Mouse (Mus musculus) T-helper 17 cell (primary cell): ENCODE results near the gene Apoo.
"Not testable (repeated sequence)": the region's sequence is repeated elsewhere in the genome, so short reads cannot be mapped to it uniquely, and the experiment has no call there.

Experiments
- in situ Hi-C, 2 experiments: fragments of 300-600 bp; cut with MboI, MseI; formaldehyde crosslinking; loops; 1 replicate in 1 of 2; 2 replicates in 1 of 2; pipeline ENCODE4 v1.15.1; 2025; ENCODE audit warnings: high pct_unique_total_duplicates in 2 of 2

Gene Apoo

DNA sequence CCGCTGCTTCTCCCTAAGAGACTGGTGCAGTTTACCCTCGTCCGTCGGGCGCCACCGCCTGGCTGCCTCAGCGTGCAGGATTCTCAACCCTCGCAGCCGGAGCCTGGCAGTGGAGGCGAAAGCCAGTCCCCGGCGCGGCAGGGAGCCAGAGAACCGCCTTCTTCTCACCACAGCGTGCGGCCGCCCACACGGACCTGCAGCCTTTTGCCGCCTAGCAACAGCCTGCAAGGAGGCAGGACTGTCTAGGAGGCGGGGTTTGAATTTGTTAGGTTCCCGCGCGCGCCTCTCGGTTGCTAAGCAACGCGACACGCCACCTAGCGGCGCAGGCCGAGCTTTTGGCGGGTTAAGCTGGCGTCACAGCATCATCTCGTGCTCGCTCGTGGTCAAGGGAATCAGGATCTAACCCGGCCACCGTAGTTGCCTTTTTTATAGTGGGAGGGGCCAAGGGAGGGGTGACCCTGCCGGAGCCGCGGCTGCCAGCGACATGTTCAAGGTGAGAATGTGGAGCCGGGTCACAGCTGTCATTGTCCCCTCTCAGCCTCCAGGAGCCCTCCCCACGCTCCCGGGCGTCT is at the start of gene Apoo, which contains the start of gene Fam90a1b:
Apoo (plus strand) TSS at position 448 of the 572 bp plus-strand sequence.
Fam90a1b (minus strand) TSS at position 108 of the 572 bp plus-strand sequence.
- in situ Hi-C loops = no loop called here

DNA sequence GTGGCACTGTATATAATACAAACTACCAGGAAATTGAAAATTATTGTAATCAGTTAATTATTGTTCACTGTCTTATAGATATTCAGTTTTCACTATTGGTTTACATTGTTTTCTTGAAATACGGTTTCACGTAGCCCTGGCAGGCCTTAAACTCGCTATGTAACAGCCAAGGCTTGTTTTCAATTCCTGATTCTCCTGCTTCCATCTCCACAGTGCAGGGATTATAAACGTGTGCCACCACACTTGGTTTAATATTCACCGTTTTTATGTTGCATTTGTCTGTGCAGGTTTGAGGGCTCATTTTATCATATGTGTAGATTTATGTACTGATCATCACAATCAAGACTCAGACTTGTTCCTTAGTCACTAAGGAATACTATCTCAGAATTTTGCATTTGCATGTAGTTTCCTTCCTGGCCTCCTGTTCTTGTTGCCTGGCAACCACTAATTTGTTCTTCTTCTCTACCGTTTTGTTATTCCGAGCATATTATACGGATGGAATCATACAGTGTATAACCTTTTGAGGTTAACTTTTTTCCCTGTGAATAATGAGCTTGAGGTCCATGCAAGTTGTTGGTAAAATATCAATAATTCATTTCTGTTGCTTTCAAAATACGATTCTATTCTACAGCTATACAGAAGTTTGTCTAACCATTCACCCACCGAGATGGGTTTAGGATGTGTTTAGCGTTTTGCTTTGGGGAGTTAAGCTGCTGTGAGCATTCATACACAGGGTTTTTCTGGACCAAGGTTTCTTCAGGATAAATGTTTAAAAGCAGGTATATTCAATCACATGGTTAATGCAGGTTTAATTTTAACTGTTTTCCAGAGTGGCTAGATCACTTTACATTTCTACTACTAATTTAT is 45.6 kb upstream of the Apoo start:
- in situ Hi-C loops = no loop called here

DNA sequence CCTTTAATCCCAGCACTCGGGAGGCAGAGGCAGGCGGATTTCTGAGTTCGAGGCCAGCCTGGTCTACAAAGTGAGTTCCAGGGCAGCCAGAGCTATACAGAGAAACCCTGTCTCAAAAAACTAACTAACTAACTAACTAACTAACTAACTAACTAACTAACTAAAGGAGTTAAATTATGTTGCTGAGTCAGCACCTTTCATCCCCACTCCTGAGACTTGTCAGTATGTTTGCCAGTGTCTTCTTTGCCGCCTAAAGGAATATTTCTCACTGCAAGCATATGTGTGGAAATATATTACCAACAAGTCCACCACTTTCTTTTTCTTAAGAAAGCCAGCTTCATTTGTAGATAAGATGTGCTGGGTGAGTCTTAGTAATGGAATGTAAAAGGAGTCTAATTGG is 23.3 kb upstream of the Apoo start:
- in situ Hi-C loops = not testable (repeated sequence)

DNA sequence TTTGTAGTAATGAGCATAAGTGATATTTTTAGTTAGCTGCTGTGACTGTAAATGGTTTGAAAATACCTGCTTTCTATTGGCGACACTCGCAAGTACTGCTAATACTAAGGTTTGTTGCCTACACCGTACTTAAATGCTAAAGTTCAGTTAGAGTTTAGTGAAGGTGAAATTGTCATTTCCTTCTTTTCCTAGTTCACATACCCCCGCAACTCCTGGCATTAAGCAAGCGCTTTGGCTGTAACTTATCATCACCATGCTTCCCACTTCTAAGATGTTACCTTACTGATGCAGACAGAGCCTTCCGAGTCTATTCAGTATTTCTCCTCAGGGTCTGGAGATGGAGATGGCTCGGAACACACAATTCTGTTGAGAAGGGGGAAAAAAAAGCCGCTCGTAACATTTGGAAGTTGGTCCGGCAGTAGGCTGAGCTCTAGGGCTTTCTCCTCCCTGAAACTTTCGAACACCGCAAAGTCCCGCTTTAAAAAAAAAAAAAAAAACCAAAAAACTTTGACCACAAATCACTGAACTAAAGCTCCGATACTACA is 1.5 kb upstream of the Apoo start:
- in situ Hi-C loops = no loop called here

DNA sequence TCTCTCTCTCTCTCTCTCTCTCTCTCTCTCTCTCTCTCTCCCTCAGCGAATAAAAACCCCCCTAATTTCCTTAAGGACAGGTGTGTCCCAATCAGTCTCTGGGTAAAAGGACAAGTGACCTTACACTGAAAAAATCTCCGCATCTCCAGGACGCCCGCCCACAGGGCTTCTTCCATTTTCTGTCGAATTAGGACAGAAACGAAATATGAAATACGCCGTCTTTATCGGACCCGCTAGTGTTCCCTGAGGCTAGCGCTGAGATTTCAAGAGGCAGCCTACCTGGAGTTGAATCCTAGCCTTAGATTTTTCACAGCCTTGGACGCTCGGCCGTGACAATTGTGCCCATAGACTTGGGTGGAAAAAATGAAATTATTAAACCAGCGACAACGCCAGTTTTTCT is 888 bp upstream of the Apoo start:
- in situ Hi-C loops = no loop called here

DNA sequence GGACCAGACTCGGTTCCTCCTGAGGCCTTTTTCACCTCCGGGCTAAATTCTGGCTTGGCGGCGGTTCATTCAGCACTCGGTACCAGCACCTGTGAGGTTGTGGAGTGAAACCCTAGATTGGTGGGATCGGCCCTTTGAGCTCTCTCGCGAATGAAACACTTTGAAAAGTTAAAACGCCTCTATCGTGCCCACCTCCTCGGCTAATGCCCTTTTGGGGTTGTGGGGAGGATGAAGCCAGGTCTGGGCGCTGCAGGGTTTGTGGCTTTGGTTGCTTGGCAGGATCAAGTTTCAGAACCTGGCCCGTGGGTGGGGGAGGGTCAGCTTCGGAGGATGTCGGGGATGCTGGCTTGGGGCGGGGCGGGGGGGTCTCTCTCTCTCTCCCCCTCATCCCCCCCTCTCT is 331 bp downstream of the Apoo start:
- in situ Hi-C loops = no loop called here

DNA sequence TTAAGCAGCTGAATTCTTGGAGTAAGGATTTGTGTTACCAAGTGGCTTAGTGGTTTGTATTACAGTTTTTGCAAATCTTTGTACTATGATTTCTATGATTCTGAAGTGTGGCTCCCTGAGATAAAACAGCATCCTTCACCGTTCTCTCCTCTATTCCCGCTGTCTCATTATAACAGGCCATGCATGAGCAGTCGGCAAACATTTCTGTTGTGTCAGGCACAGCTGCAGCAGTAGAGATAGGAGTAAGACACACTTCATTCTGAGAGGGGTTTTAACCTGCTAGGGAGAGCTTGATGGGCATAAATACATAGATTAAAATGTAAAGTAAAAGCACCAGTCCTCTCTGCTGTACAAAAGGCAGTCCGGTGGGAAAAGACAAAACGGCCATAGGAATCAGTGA is 11.8 kb downstream of the Apoo start:
- in situ Hi-C loops = no loop called here

DNA sequence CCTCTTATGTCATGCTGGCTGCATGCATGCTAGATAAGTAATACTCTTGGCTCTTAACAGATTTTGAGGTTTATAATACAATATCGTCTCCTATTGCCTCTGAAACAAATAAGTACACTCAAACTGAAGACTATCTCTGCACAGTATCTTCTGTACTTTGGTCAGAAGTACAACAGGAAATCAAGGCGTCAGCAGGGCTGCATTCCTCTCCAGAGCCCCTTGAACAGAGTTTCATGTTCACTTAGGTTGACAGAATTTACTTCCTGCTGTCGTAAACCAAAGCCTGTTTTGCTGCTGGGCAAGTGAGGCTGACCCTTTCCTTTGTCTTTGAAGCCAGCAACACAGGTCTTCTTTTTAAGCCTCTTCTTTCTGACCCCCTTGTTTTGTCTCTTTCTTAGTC is 42.1 kb downstream of the Apoo start:
- in situ Hi-C loops = no loop called here

DNA sequence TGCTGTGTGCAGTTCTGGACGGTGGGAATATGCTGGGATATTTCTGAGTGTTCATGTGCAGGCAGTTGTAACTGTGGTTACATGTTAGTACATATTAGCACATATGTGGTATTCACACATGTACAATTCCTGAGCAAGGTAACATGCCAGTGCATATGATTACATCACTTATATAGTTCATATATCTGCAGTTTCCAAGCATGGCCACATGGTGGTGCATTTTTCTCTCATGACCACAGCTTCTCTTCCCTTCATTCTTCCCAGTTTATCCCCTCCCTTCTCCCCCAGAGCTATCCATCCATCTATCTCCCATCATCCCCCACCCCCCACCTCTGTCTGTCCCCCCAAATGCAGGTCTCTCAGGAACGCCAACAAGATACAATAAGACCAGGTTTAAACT is 53.3 kb downstream of the Apoo start:
- in situ Hi-C loops = no loop called here

DNA sequence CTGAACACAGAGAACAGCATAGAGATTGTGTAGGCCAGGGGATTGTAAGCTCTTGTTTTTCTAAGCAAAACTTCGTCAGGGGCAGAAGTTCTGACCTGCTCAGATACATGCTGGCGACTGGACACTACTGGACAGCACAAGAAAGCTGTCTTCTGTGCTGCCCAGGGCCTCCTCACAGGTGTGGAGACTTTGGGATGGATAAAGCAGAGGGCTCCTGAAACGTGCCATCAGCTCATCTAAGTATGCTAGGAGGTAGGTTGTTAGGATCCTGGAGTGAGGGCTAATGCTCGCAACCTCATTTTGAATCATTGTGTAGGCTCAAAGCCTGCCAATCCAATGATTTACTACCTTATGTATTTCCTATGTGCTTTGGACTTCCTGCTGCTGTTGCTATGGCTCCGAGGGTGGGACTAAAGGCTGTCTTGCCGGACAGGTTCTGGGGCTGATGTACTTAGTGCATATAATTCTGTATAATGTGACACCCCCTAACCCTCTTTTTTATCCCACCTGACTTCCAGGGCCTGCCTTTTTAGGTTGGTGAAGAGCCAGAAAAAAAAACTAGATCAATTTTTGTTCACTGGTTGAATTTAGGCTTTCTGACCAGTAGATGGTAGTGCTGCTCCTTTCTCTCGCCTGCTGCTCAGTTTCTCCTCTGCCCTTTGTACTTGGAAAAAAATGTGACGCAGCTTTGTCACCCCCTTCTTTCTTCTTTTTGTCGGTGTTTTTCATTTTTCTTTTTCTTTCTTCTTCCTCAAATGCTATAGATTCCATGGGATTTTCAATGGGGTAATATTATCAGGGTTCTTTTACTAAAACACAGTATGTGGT is 64.8 kb downstream of the Apoo start:
- in situ Hi-C loops = no loop called here

DNA sequence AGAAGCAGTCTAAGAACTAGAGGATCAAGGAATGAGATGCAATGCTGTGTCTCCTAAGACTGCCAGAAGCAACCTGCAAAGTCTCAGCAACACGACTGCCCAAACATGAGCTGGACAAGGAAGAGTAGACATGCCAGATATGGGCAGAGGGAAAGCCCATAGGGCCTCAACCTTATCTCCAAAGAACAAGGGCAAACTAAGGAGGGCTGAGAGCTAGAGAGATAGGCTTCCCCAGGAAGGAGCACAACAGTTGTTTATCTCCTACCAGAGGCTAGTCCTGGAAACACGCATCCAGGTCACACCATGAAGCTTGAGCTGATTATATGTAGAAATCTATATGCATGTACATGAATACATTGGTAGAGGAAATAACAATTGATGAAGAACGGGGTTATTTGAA is 78.5 kb downstream of the Apoo start:
- in situ Hi-C loops = not testable (repeated sequence)

DNA sequence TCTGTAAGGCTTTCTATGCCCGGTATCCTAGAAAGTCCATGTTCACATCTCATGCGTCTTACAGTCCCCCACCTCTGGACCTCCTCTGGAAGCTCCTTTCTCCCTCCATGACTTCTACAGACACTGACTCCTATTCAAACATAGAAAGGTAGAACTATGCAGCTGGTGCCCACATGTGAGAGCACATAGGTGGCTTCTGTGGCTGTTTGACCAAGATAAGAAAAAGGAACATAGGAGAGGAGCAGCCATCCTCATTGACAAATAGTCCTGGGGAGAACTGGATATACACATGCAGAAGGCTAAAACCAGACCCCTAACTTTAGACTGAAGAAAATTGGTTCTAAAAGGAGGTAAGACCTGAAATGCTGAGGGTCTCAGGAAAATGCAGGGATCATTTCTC is 79.1 kb downstream of the Apoo start:
- in situ Hi-C loops = not testable (repeated sequence)

DNA sequence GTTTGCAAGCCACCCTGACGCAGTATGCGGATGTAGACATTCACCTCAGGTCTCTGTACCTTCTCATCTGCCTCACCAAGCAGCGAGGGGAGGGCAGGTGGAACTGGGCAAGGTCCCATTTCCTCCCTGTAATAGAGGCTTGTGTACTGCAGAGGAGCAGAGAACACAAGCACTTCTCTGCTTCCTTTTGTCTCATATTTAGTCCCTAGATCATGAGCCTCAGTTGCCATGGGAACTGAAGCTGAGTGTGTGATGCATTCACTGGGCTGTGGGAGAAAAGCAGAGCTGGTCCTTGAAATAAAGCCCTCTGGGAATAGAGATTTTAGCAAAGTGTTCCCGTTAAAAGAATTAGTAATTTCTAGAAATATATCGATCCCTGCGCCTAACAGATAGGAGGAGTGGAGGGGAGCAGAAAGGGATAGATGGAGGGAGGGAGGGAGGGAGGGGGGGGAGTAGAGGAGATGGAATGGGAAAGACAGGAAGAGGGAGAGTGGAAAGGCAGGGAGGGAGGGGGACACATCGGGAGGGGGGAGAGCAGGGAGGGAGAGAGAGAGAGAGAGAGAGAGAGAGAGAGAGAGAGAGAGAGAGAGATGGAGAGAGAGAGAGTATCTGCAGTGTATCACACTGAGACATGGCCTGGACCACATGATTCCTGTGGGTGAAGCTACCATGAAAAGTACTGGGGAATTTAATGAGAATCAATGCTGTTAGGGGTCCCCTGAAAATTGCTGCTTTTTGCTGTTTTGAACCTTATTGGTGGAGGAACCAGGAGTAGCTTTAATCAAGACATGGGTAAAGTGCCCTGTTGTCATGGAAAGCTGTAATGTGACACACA is 83.3 kb downstream of the Apoo start:
- in situ Hi-C loops = not testable (repeated sequence)

DNA sequence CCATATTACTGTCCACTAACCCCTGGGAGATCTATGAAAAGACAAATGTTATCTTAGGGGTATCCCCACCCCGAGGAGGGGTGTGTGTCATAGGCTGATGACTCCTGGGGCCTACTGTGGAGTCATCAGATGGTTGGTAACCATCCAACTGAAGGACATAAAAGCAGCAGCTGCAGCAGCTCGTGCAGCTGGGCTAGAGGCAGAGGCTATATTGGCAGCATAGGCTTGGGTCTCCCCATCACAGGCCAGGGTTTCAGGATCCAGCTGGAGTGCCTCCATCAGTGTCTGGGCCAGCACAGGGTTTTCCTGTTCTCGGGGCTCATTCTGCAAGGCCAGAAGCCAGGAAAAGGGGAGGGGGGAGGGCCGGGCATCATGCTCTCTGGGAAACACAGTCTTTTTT is 92.4 kb downstream of the Apoo start:
- in situ Hi-C loops = no loop called here

DNA sequence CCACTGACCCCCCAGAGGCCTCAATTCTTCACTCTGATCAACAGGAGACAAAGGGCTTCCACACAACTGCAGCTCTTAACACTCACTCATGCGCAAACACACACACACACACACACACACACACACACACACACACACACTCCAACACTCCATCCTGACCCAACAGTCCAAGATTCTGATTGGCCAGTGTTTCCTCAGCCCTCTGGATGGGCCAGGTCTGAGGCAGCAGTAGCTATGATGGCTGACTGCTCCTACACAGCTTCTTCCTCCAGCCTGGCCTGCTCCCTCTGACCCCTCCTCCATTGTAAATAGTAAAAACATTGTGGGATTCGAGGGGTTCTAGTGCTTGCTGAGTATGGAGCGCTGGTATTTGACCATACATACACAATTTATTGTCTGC is 94.6 kb downstream of the Apoo start:
- in situ Hi-C loops = not testable (repeated sequence)

DNA sequence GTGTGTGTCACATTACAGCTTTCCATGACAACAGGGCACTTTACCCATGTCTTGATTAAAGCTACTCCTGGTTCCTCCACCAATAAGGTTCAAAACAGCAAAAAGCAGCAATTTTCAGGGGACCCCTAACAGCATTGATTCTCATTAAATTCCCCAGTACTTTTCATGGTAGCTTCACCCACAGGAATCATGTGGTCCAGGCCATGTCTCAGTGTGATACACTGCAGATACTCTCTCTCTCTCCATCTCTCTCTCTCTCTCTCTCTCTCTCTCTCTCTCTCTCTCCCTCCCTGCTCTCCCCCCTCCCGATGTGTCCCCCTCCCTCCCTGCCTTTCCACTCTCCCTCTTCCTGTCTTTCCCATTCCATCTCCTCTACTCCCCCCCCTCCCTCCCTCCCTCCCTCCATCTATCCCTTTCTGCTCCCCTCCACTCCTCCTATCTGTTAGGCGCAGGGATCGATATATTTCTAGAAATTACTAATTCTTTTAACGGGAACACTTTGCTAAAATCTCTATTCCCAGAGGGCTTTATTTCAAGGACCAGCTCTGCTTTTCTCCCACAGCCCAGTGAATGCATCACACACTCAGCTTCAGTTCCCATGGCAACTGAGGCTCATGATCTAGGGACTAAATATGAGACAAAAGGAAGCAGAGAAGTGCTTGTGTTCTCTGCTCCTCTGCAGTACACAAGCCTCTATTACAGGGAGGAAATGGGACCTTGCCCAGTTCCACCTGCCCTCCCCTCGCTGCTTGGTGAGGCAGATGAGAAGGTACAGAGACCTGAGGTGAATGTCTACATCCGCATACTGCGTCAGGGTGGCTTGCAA is 95.9 kb downstream of the Apoo start:
- in situ Hi-C loops = not testable (repeated sequence)
